Mouse (Mus musculus): ENCODE results near the gene Kif3a.

- TF ChIP-seq GATA1 (IDR thresholded peaks at IDR 0.05; ENCODE audit: low read length) (no peak), TAL1 (IDR thresholded peaks at IDR 0.05; ENCODE audit: low read length) (no peak)
These were observed 19.1 kb upstream of the Kif3a start for GRCm38 (mm10) chr11:53548036-53548605.
